Mouse (Mus musculus) lung, embryonic 16.5 days (tissue): Measurements from ENCODE around the gene Sorl1. TPM values are rescaled to one million over a fixed set of nuclear protein-coding genes. Genes with fewer than 3 reads are reported as not detected.
A peak's percentile ranks its signal among the peaks of the same experiment; 100 is the strongest.

Experiments used
- ATAC-seq: fragments of 200-750 bp; cut with Nextera tagmentation; 2 replicates; pipeline ENCODE4 v1.8.0; 2017; ENCODE audit warnings: low read depth, mild to moderate bottlenecking, moderate library complexity
- H3K27ac ChIP-seq: fragments of 300-500 bp; sonication (generic); 2 replicates; pipeline ENCODE4 v1.5.1; 2014; ENCODE audit warnings: mild to moderate bottlenecking, control low read depth, low read length
- H3K27me3 ChIP-seq: fragments of 300-500 bp; sonication (generic); 2 replicates; pipeline ENCODE4 v1.6.1; 2014; ENCODE audit warnings: low read depth, low read length, mixed read lengths; ENCODE audit not compliant: control insufficient read depth, insufficient read depth
- H3K36me3 ChIP-seq: fragments of 300-500 bp; sonication (generic); 2 replicates; pipeline ENCODE4 v1.6.1; 2014; ENCODE audit warnings: low read length; ENCODE audit not compliant: control insufficient read depth, insufficient read depth
- H3K4me1 ChIP-seq: fragments of 300-500 bp; sonication (generic); replicated peaks from 2 replicates; pipeline ENCODE4 v1.6.1; 2014; ENCODE audit warnings: low read length, mixed read lengths; ENCODE audit not compliant: control insufficient read depth, insufficient read depth
- H3K4me2 ChIP-seq: fragments of 300-500 bp; sonication (generic); 2 replicates; pipeline ENCODE4 v1.6.1; 2014; ENCODE audit warnings: low read depth, low read length, control low read depth
- H3K4me3 ChIP-seq: fragments of 300-500 bp; sonication (generic); 2 replicates; pipeline ENCODE4 v1.5.1; 2014; ENCODE audit warnings: mild to moderate bottlenecking, low read length, control low read depth
- H3K9ac ChIP-seq: fragments of 300-500 bp; sonication (generic); 2 replicates; pipeline ENCODE4 v1.6.1; 2014; ENCODE audit warnings: low read length, control low read depth
- H3K9me3 ChIP-seq: fragments of 300-500 bp; sonication (generic); 2 replicates; pipeline ENCODE4 v1.6.1; 2016; ENCODE audit warnings: low read length; ENCODE audit not compliant: control insufficient read depth
- WGBS: fragments of 180-500 bp; shearing (Covaris S2); extraction: QIAGEN DNeasy Blood & Tissue Kit; methylation state at CpG from one replicate; pipeline ENCODE4 v1.1.7; 2014; 5-methylcytosine and 5-hydroxymethylcytosine counted together
- polyA plus RNA-seq: library from polyadenylated mRNA; unstranded; fragments of >200 nt; fragmentation: Nextera tagmentation; extraction: Ambion mirVana; gene quantifications from 2 replicates; pipeline ENCODE4 v1.2.1, GENCODE M21; 2015

The Sorl1 gene
- polyA plus RNA-seq, 1 experiment from 2014 or later: 11.8 TPM

DNA sequence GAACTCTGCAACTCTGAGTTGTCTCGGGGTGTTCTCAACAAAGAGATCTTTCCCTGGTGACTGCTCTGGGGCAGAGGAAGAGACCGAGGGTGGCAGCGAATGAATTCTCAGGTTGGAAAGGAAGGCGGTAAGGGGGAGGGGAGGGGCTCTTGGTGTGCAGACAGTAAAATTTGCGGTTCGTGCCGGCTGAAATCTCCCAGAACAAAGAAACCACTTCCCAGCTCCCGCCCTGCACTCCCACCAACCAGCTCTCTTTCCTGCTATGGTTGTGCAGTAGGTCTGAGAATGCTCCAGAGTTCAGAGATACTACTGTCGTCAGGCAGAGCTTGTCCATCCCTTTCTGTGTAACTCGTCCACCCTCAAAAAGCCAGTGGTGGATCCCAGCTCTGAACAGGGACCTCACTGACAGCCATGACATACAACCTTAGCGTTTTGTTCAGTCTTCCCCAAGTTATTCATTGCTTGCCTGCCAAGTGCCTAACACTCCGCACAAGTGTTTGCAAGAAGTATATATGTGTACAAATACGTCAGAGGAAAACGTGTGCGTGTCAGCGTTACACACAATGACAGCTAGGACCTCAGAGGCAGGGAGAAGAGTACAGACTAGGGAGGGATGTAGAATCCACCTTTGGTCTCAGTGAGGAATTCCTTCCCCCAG lies 172.5 kb downstream of the Sorl1 start:
- WGBS: 3% methylated on average over 16 of the region's 16 CpGs
- H3K4me2 ChIP-seq: peak overlapping the region; percentile 91
- ATAC-seq: peak; percentile 21; the same call in 1 of the 2 replicates
- H3K4me1 ChIP-seq: peaks cover 21% of the 10 kb centered on the region
- H3K36me3 ChIP-seq: no peaks in the 10 kb centered on the region
- peaks cover 3% of the 10 kb centered on the region for H3K27me3 ChIP-seq
- peak overlapping the region; percentile 47; the same call in 1 of the 2 replicates for H3K27ac ChIP-seq
- peak overlapping the region; percentile 81 for H3K9ac ChIP-seq
- H3K4me3 ChIP-seq: peak overlapping the region; percentile 54
- H3K9me3 ChIP-seq: no peaks in the 10 kb centered on the region

DNA sequence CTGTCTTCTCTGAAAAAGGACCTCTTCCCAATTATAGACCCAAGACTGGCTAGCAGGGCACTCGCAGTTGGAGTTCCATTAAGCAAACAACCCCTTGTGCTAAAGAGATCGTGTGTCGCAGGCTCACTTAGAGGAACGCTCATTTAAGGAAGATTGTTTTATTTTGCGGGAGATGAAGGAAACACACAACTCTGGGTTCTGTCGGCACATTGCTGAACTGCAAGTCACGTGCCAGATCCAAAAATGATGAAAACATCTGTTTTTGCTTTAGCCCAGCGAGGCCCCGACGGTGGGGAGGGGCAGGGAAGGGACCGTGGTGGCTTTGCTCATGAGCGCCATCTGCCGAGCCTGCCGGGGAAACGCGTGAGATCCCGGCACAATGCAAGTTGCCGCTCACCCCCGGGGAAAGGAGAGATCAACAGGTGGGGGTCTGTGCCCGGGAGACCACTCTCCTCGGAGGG lies 173.1 kb downstream of the Sorl1 start:
- ATAC-seq: peak; percentile 89
- peaks cover 21% of the 10 kb centered on the region for H3K4me1 ChIP-seq
- no peaks in the 10 kb centered on the region for H3K9me3 ChIP-seq
- H3K4me3 ChIP-seq: peak overlapping the region; percentile 54
- H3K9ac ChIP-seq: peak overlapping the region; percentile 81
- peak overlapping the region; percentile 91 for H3K4me2 ChIP-seq
- H3K27me3 ChIP-seq: peaks cover 3% of the 10 kb centered on the region
- WGBS: under 1% methylated on average over 21 of the region's 21 CpGs
- H3K36me3 ChIP-seq: no peaks in the 10 kb centered on the region
- peak overlapping the region; percentile 93 for H3K27ac ChIP-seq

DNA sequence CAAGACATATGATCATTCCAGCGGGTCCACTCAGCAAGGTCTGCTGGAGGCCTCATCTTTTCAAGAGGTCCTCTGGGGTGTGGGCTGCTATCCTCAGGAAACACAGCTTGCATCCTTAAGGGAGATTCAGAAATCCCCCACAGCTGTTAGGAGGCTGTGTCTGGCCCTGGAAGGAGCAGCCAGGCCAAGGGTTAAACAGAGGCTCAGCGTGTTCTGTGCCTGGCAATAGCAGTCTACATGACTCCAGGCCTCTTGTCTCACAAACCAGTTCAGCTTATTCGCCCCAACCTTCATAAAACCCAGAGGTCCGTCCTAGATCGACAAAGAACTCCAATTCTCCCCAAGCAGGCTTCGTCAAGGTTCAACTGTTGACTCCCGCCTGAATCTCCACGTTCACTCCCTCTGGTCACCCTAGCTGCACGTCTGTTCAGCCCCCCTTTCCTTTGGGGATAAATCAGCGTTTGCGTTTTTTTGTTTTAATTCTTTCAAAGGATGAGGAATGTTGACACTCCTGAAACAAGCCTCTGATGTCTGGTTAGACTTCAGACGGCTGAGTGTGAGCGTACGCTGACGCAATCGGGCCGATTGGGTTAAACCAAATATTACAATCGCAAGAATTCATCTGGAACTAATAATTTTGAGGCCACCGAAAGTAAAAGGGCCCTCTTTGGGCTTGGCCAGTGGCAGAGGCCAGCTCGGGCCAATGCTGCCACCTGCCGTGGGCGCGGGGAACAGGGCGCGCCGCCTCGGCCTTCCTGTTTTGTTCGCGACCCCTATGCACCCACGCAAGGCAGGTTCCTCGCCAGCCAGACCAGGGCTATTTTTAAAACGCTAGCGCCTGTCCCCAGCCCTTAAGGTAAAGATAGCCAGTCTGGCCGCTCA lies 173.7 kb downstream of the Sorl1 start:
- Histone ChIP-seq H3K27ac (peak overlapping the region; percentile 93), H3K4me3 (peak overlapping the region; percentile 54), H3K36me3 (no peaks in the 10 kb centered on the region), H3K4me1 (peaks cover 21% of the 10 kb centered on the region), H3K9me3 (no peaks in the 10 kb centered on the region), H3K27me3 (peaks cover 3% of the 10 kb centered on the region), H3K4me2 (peak overlapping the region; percentile 91), H3K9ac (peak overlapping the region; percentile 81)
- peak; percentile 93 for ATAC-seq
- WGBS: 4% methylated on average over 34 of the region's 34 CpGs

DNA sequence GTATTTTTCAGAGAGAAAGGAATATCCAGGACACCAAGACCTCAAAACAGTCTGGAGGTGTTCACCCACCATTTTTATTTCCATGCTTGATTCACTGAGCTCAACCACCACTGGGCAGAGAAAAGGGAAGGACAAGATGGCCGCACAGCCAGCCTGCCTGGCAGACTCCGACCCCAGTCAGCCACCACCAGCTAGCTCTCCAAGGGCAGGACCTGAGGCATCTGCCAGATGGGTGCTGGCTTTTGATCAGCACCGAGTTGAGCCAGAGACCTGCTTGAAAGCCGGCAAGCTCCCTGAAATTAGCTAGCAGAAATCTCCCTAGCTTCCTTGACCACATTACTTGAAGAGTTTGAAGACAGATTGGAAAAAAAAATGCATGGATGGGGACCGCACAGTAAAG lies 174.6 kb downstream of the Sorl1 start:
- no peak for ATAC-seq
- Histone ChIP-seq H3K36me3 (no peaks in the 10 kb centered on the region), H3K4me2 (no peak overlapping the region), H3K27me3 (peaks cover 3% of the 10 kb centered on the region), H3K9me3 (no peaks in the 10 kb centered on the region), H3K4me1 (peaks cover 21% of the 10 kb centered on the region), H3K4me3 (no peak overlapping the region), H3K27ac (no peak overlapping the region), H3K9ac (no peak overlapping the region)
- WGBS: 78% methylated on average over 5 of the region's 5 CpGs

DNA sequence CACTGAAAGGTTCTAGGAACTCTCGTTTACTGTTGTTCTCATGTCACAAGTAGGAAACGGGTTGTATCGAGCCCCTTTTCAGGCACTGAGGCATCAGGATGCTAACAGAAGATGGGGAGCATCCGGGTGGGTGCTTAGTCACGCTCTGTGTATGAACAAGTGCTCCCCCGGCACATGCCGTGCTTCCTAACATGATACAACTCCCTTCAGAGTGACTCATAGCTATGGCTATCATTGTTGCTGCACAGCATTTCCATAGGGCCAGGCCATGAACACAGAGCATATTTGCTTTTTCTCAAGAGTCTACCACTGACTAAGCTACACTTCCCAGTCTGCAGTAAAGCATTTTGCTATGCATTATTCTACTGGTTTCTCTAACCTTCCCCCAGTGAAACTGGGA lies 179.1 kb downstream of the Sorl1 start:
- Histone ChIP-seq H3K36me3 (no peaks in the 10 kb centered on the region), H3K9ac (no peak overlapping the region), H3K27ac (no peak overlapping the region), H3K4me3 (no peak overlapping the region), H3K27me3 (no peaks in the 10 kb centered on the region; the same call in 1 of the 2 replicates), H3K4me1 (peaks cover 3% of the 10 kb centered on the region), H3K4me2 (no peak overlapping the region), H3K9me3 (no peaks in the 10 kb centered on the region)
- WGBS: 80% methylated on average over 7 of the region's 7 CpGs
- ATAC-seq: no peak

DNA sequence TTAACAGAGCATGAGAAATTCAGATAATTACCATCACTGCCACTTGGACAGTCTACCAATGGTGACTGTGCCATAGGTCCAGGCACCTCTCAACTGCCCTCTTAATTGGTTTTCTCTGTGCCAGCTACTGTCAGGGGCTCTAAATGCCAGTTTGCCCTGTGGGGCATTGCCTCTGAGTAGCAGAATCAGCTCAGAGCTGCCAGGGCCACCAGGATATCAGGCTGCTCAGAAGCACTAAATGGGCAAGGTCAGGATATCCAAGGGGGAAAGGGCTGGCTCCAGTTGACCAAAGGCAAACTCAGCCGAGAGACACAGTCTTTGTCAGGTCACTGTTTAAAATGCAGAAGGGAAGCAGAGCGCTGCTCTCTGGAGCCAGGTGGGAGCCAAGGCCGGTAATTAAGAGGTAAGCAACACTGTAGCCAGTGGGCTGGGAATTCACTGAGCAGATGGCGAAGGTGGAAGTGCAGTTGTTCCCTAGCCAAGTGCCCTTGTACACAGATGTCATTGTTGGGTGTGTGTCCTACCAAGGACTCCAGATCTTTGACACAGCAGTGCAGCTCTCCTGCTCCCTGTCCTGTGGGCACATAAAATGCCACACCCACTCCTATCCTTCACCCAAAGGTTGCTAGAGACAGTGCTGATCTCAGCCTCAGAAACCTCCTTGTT lies 181.0 kb downstream of the Sorl1 start:
- Histone ChIP-seq H3K4me1 (peaks cover 6% of the 10 kb centered on the region), H3K4me3 (no peak overlapping the region), H3K27ac (no peak overlapping the region), H3K27me3 (no peaks in the 10 kb centered on the region), H3K36me3 (no peaks in the 10 kb centered on the region), H3K4me2 (no peak overlapping the region), H3K9ac (no peak overlapping the region), H3K9me3 (no peaks in the 10 kb centered on the region)
- WGBS: 77% methylated on average over 4 of the region's 4 CpGs
- no peak for ATAC-seq

DNA sequence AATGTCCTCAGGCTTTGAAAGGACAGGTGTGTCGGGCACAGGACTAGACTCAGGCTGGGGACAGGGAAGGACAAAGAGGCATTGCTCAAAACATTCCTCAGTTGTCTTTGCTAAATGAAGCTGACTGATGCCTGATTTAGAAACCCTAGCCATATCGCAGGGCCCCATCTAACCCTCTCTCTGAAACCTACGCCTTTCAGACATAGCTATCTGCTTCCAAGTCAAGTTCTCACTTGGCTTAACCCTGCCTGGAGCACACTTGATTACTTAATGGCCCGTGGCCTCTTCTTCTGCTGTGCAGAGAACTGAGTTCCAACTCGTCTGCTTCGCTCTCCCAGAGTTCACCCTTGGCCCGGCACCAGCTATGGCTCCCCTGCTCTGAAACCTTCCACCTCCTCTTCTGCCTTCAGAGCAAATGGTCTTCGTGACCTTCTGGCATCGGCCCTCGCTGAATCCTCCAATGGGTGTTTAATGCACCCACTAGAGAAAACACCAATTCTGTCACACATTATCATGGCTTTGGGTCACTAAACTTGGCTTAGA lies 183.7 kb downstream of the Sorl1 start:
- Histone ChIP-seq H3K4me2 (no peak overlapping the region), H3K36me3 (no peaks in the 10 kb centered on the region), H3K4me1 (peaks cover 24% of the 10 kb centered on the region), H3K27ac (no peak overlapping the region), H3K9me3 (no peaks in the 10 kb centered on the region), H3K4me3 (no peak overlapping the region), H3K9ac (no peak overlapping the region), H3K27me3 (no peaks in the 10 kb centered on the region)
- 71% methylated on average over 10 of the region's 10 CpGs for WGBS
- ATAC-seq: no peak

DNA sequence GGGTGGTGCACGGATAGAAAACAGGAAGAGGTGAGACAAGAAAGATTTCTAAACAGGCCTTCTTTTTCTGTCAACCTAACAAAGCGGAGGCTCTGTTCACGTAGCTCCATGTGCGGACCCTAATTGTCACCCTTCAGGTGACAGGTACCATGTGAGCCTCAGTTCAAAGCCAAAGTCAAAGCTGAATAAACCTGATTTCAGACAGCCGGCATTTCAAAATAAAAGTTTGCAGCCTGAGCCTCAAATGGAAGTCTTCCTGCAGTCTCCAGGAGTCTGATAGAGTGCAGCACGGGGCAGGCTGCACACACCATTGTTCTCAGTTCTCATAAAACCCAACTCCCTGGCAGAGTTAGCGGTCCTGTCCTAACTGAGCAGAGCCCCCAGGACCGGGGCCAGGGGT lies 185.6 kb downstream of the Sorl1 start:
- 36% methylated on average over 8 of the region's 8 CpGs for WGBS
- Histone ChIP-seq H3K9ac (no peak overlapping the region), H3K4me1 (peaks cover 36% of the 10 kb centered on the region), H3K4me3 (no peak overlapping the region), H3K9me3 (no peaks in the 10 kb centered on the region), H3K27me3 (no peaks in the 10 kb centered on the region), H3K4me2 (no peak overlapping the region), H3K36me3 (no peaks in the 10 kb centered on the region), H3K27ac (peak overlapping the region; percentile 7)
- no peak for ATAC-seq

DNA sequence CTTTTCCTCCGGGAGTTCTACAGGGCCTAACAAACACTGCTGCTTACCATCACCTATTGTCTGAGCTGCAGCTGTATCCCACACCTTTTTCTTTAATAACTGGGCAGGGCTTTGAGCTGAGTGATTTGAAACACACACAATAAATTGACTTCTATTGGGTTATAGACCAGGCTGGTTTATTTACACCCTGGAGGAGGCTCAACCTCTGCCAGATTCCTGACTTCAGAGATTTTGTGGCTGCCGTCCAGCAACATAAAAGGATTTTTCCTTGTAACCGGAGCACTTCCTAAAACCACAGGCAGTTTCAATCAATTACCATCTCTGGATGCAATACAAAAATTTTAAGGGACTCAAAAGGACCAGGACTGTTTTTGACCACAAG lies 186.1 kb downstream of the Sorl1 start:
- 4% methylated on average over 3 of the region's 3 CpGs for WGBS
- Histone ChIP-seq H3K9me3 (no peaks in the 10 kb centered on the region), H3K27me3 (no peaks in the 10 kb centered on the region), H3K4me2 (no peak overlapping the region), H3K36me3 (no peaks in the 10 kb centered on the region), H3K4me1 (peaks cover 36% of the 10 kb centered on the region), H3K4me3 (no peak overlapping the region), H3K9ac (no peak overlapping the region), H3K27ac (peak overlapping the region; percentile 61)
- ATAC-seq: peak; percentile 32
